Mouse (Mus musculus) spleen, postnatal 10 days (tissue): ENCODE measurements around the gene Cnbd2.
"Not testable (repeated sequence)": the region's sequence is repeated elsewhere in the genome, so short reads cannot be mapped to it uniquely, and the experiment has no call there.

Source experiments
- DNase-seq, 2 experiments: peaks; one replicate each; pipeline ENCODE4 v3.0.0; 2021 to 2022; ENCODE audit warnings: low spot score in 2 of 2

The Cnbd2 gene

GRCm38 (mm10) chr2:156381350-156381749 is 69.3 kb downstream of the Cnbd2 start:
- DNase-seq: no peak

DNA sequence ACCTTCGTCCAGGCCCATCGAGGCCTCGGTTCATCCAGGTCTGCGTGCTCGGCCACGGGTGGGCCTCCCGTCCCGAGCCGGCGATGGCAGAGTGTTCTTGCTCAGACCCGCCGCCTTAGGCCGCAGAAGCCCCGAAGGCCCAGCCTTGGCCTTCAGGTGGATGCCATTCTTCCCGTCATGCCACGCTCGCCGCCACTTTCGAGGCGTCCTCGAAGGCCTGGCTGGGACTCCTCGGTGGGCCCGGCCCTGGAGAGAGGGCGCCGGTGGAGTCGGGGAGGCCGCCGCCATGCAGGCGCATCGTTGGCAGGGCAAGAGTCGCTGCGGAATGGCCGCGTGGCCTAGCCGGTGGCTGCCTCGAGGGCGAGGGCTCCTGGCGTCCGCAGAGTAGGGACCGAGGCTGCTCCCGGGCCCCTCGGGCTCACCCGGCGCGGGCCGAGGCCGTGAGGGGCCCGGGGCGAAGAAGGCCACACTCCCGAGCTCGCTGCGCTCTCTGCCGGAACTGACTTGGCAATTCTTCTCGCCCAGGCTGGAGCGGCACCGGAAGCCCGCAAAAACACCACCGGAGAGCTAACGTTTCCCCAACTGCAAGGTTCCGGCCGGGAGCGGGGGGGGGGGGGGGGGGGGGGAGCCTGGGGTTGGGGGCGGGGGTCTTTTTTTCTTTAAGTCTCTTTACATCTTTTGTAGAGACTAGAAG is 80.5 kb downstream of the Cnbd2 start:
- peak; percentile 47 to 79 for DNase-seq

- DNase-seq: peak in 1 of 2 experiments; percentile 17
These were observed 81.2 kb downstream of the Cnbd2 start for GRCm38 (mm10) chr2:156393155-156393828.

- no peak for DNase-seq
These were observed 82.2 kb downstream of the Cnbd2 start for GRCm38 (mm10) chr2:156394282-156394681.

- no peak for DNase-seq
These were observed 84.0 kb downstream of the Cnbd2 start for GRCm38 (mm10) chr2:156396096-156396495.

DNA sequence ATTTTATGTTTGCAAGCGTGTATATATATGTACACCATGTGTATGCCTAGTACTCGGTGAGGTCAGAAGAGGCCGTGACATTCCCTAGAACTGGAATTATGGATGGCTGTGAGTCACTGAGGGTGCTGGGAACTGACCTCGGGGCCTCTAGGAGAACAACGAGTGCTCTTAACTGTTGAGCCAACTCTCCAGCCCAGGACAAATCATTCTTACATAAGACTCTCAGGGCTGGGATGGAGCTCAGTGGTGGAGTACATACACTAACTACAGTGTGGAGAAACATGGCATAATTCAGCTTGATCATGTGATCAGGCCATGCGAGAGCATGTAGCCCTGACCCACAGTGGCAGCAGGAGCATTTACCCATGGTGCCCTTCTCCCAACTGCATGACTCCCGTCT is 85.9 kb downstream of the Cnbd2 start:
- DNase-seq: no peak

- DNase-seq: no peak
These were observed 87.4 kb downstream of the Cnbd2 start for GRCm38 (mm10) chr2:156399485-156399884.

- DNase-seq: peak; percentile 20 to 80
These were observed 89.2 kb downstream of the Cnbd2 start for GRCm38 (mm10) chr2:156401331-156401730.

DNA sequence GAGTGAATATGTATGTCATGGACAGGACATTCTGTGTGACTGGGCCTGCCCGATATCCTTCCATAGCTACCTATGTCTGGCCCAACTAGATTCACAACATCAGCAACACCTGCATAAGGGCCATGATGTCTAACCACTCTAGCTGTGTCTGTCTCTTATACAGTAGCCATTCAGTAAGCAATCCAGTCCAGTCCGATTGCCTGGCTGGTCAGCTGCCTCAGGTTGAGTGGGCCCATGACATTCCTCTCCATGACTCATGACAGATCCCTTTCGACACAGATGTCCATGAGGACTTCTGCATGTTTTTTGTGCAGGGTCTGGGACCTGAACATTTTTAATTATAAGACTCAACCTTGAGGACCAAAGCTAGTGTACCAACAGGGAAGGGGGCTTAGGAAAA is 89.9 kb downstream of the Cnbd2 start:
- DNase-seq: no peak

- DNase-seq: no peak
These were observed 94.9 kb downstream of the Cnbd2 start for GRCm38 (mm10) chr2:156406987-156407386.

DNA sequence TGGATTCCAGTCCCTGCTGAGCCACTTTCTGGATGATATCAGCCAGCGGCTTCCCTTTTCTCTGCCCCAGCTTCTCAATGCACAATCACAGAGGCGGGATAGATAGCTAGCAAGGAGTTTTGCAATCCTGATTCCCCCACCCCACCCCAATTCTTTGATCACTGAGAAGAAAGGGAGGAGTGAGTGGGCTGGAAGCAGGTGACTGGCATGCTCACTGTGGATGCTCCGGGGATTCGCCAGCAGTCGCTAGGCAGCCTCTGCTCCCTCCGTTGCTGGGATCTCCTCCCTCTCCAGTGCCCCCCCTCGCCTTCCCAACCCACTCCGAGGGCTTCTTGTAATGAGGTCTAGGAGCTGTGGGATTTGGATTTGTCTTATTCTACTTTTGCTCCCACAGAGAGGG is 96.1 kb downstream of the Cnbd2 start:
- no peak for DNase-seq

GRCm38 (mm10) chr2:156411348-156411747 is 99.2 kb downstream of the Cnbd2 start:
- DNase-seq: not testable (repeated sequence)

GRCm38 (mm10) chr2:156414996-156415395 is 102.9 kb downstream of the Cnbd2 start:
- no peak for DNase-seq

GRCm38 (mm10) chr2:156415674-156416073 is 103.6 kb downstream of the Cnbd2 start:
- DNase-seq: no peak

DNA sequence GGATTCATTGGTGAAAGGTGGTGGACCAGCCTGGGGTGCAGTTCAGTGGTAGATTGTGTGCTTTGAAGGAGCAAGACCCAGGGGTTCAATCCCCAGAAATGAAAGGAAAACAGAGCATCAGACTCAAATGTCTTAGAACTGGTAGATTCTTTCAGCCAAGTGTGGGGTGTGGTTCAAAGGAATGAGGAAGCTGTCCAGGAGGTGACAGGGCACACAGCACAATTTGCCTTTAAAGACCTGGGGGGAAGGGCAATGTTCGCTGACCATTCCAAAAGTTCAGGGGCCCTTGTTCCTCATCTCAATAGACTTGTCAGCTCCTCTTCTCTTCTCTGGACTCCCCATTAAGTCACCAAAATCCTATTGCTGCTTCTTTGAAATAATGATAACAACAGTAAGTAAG is 105.1 kb downstream of the Cnbd2 start:
- no peak for DNase-seq

DNA sequence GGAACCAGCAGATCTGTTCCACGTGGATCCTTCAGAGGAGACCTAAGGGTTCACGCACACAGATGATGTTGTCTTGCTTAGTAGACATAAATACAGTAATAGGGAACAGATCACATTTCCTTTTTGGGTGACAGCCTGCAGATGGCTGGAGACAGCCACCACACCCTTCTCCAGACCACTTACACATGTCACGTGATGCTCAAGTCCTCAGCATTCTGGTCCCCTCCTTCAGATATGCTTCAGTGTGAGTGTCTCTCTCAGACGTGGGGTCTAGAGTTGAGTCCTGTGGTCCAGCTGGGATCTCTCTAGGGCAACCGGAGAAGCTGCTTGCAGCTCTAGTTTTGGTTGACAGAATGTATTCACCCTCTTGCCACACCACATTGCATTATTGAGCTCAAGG is 106.4 kb downstream of the Cnbd2 start:
- DNase-seq: no peak

DNA sequence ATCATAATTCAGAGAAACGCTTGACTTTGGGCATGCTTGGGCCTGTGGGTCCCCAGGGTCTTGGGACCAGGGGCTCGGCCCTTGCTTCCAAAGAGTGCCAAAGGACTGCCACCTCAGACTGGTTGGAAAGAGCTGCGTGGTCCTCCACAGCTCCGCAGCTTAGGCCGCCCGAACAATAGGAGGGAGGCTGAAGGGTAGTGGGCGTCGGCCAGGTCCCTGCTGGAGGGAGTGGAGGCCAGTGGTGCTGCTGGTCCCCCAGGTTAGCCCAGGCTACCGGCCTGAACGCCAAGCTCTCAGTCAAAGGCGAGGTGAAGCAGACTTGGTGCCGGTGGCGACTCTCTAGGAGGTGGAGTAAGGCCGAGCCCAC is 108.2 kb downstream of the Cnbd2 start:
- DNase-seq: no peak

DNA sequence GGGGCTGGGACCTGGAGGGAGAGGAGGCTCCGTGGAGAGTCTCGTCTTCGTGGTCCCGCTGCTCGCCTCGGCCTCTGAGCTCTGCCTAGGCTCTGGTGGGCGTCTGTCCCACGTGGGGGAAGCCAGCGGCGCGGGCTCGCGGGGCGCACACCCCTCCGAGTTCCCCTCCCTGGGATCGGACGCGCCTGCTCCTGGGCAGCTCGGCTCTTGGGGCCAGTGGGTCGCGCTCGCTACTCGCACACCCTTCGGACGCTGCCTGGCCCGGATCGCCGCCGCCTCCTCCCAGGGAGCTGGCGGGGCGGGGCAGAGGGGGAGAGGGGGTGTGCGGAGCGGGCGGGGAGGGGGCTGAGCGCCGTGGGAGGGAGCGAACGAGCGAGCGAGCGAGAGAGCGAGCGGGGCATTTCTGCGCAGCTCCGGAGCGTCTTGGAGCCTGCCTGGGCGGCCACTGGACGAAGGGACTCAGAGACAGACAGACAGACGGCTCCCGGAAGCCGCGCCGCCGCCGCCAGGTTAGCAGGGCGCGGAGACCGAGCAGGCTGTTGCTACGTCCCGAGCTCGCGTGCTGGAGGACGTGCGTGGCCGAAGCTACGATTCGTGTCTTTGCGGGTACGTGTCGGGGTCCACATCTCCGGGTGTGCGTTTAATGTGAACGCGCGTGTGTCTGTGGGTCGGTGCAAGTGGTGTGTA is 108.7 kb downstream of the Cnbd2 start, which contains the start of gene Epb41l1:
TSS of gene Epb41l1 (plus strand) at position 216 of the 687 bp plus-strand sequence.
- peak in 1 of 2 experiments; percentile 46 for DNase-seq

- peak in 1 of 2 experiments; percentile 31 for DNase-seq
These were observed 109.4 kb downstream of the Cnbd2 start for GRCm38 (mm10) chr2:156421381-156422110.

GRCm38 (mm10) chr2:156422631-156423030 is 110.5 kb downstream of the Cnbd2 start:
- no peak for DNase-seq

GRCm38 (mm10) chr2:156423672-156424071 is 111.6 kb downstream of the Cnbd2 start:
- DNase-seq: no peak
